Mouse (Mus musculus) CD4-positive, CD25-positive, alpha-beta regulatory T cell, adult 4 months (primary cell): Measurements from ENCODE around the gene Comtd1. TPM values are rescaled to one million over a fixed set of nuclear protein-coding genes. Genes with fewer than 3 reads are reported as not detected.

ENCODE experiments used
- ATAC-seq: one replicate; pipeline ENCODE4 v1.8.0; 2017
- polyA plus RNA-seq, 2 experiments: library from polyadenylated mRNA; unstranded; fragments of 100-300 nt; shearing (Covaris generic); gene quantifications; one replicate each; pipeline ENCODE4 v1.2.1; 2017

The Comtd1 gene
- polyA plus RNA-seq, 2 experiments from 2014 or later: 19.0 to 20.4 TPM

- ATAC-seq: peak; percentile 15
Measured at GRCm38 (mm10) chr14:21831830-21832403, 16.9 kb downstream of the Comtd1 start.

GRCm38 (mm10) chr14:21830876-21831767 lies 17.7 kb downstream of the Comtd1 start:
- ATAC-seq: peak; percentile 93

GRCm38 (mm10) chr14:21825786-21826491 lies 22.8 kb downstream of the Comtd1 start:
- ATAC-seq: no peak

- no peak for ATAC-seq
Measured at GRCm38 (mm10) chr14:21824938-21825337, 23.8 kb downstream of the Comtd1 start, which contains the start of gene Vdac2. Gene Vdac2, plus strand, starts transcription at chr14:21825238.

- no peak for ATAC-seq
Measured at GRCm38 (mm10) chr14:21823897-21824296, 24.9 kb downstream of the Comtd1 start.

GRCm38 (mm10) chr14:21822795-21823374 lies 25.9 kb downstream of the Comtd1 start:
- ATAC-seq: no peak

GRCm38 (mm10) chr14:21822307-21822706 lies 26.5 kb downstream of the Comtd1 start:
- ATAC-seq: no peak

GRCm38 (mm10) chr14:21820880-21821505 lies 27.8 kb downstream of the Comtd1 start:
- ATAC-seq: no peak

- ATAC-seq: no peak
Measured at GRCm38 (mm10) chr14:21817453-21817852, 31.3 kb downstream of the Comtd1 start.

- no peak for ATAC-seq
Measured at GRCm38 (mm10) chr14:21816255-21816654, 32.5 kb downstream of the Comtd1 start.

- ATAC-seq: no peak
Measured at GRCm38 (mm10) chr14:21814606-21815005, 34.2 kb downstream of the Comtd1 start.

- no peak for ATAC-seq
Measured at GRCm38 (mm10) chr14:21813847-21814246, 34.9 kb downstream of the Comtd1 start.

GRCm38 (mm10) chr14:21813216-21813615 lies 35.6 kb downstream of the Comtd1 start:
- ATAC-seq: peak; percentile 44

- ATAC-seq: peak; percentile 88
Measured at GRCm38 (mm10) chr14:21812590-21813162, 36.1 kb downstream of the Comtd1 start.

GRCm38 (mm10) chr14:21811744-21812393 lies 36.9 kb downstream of the Comtd1 start:
- ATAC-seq: no peak

GRCm38 (mm10) chr14:21811301-21811700 lies 37.5 kb downstream of the Comtd1 start:
- ATAC-seq: no peak

GRCm38 (mm10) chr14:21809418-21809817 lies 39.4 kb downstream of the Comtd1 start:
- no peak for ATAC-seq

GRCm38 (mm10) chr14:21808208-21808922 lies 40.4 kb downstream of the Comtd1 start:
- ATAC-seq: no peak

- ATAC-seq: no peak
Measured at GRCm38 (mm10) chr14:21806631-21807160, 42.1 kb downstream of the Comtd1 start.

GRCm38 (mm10) chr14:21806203-21806602 lies 42.6 kb downstream of the Comtd1 start:
- no peak for ATAC-seq
